Mouse (Mus musculus) limb, embryonic 10.5 days (tissue): ENCODE measurements at regions not wholly inside any gene's neighbourhood (a gene's known extent, or its start where the extent isn't known, plus 50 kb on each side); places are given as distances from the start of the nearest gene placed in this dataset.
A peak's percentile ranks its signal among the peaks of the same experiment; 100 is the strongest.

ENCODE experiments used
- DNase-seq: peaks from one replicate; pipeline ENCODE4 v3.0.0-alpha.2; 2017; ENCODE audit warnings: low spot score
- H3K27ac ChIP-seq: fragments of 300-500 bp; sonication (generic); 2 replicates; pipeline ENCODE4 v1.5.1; 2016; ENCODE audit warnings: mild to moderate bottlenecking
- H3K27me3 ChIP-seq: fragments of 300-500 bp; sonication (generic); 2 replicates; pipeline ENCODE4 v1.6.1; 2016; ENCODE audit warnings: low read depth, mild to moderate bottlenecking; ENCODE audit not compliant: poor library complexity, severe bottlenecking
- H3K36me3 ChIP-seq: fragments of 300-500 bp; sonication (generic); 2 replicates; pipeline ENCODE4 v1.6.1; 2016; ENCODE audit warnings: mild to moderate bottlenecking, moderate library complexity
- H3K4me1 ChIP-seq: fragments of 300-500 bp; sonication (generic); 2 replicates; pipeline ENCODE4 v1.6.1; 2016
- H3K4me3 ChIP-seq: fragments of 300-500 bp; sonication (generic); 2 replicates; pipeline ENCODE4 v1.5.1; 2016; ENCODE audit warnings: mild to moderate bottlenecking, moderate library complexity
- H3K9me3 ChIP-seq: fragments of 300-500 bp; sonication (generic); replicated peaks from 2 replicates; pipeline ENCODE4 v1.6.1; 2016; ENCODE audit warnings: mild to moderate bottlenecking
- WGBS: fragments of 180-500 bp; shearing (Covaris S2); methylation state at CpG from one replicate; pipeline ENCODE4 v1.1.7; 2016; 5-methylcytosine and 5-hydroxymethylcytosine counted together

DNA sequence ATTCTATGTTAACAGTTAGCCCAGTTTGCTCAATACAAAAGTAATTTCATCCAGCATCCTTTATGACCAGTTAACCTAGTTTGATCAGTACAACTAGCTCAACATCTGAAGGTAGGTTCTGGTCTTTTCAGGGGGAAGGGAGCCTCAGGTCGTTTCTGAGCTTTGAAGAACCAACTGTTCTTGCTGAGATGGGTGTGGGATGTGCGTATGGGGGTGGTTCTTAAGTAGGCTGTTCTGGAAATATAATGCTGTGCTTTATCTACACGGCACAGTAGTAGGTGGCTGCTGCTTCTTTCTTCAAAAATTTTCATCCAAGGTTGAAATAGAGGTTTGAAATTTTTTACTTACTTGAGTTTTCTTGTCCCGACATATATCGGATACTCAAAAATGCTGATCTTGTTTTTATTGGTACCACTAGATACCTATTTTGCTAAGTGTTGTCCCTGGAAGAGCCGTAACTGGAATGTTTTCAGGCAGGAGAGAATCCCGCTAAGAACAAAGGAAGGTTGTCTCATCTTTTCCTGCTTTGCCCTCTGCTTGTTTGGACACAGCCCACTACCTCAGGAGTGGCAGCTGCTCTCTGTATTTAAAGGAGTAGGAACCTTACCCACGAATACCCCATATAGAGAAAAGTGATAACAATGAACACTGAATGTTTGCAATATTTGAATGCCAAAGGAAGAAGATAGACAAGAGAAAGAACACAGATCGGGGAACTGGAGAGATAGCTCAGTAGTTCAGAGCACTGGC lies 275.5 kb downstream of the Cdh10 start:
- Histone ChIP-seq H3K4me1 (no peaks in the 10 kb centered on the region), H3K27ac (no peak overlapping the region), H3K4me3 (no peak overlapping the region), H3K9me3 (no peaks in the 10 kb centered on the region), H3K27me3 (no peaks in the 10 kb centered on the region), H3K36me3 (no peaks in the 10 kb centered on the region)
- DNase-seq, result no peak
- 86% methylated on average over 9 of the region's 9 CpGs for WGBS

DNA sequence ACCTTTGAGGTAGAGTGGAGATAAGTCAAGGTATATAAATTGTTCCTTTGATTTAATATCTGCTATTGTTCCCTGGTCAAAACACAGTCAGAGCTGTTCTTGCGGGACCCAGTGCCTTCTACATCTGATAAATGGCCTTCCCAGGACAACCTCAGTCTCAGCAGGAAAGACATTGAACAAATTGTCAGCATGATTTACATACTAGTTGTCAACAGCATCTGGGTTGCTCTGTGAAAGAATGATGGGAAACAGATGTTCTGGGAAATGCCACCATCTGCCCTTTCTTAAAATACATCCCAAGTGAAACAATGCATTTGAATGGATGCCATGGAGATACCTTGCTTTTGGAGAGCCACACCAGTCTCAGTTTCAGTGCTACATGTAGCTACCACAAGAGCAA lies 296.2 kb downstream of the Cdh10 start:
- 0 out of 2 replicates have a peak, but pooled peaks cover 5% of the 10 kb centered on the region for H3K27me3 ChIP-seq
- DNase-seq, result peak; percentile 33
- no peak overlapping the region for H3K27ac ChIP-seq
- H3K36me3 ChIP-seq, result no peaks in the 10 kb centered on the region
- WGBS, result 5% methylated on average over 1 of the region's 1 CpGs
- no peaks in the 10 kb centered on the region for H3K9me3 ChIP-seq
- peaks cover 8% of the 10 kb centered on the region for H3K4me1 ChIP-seq
- no peak overlapping the region for H3K4me3 ChIP-seq

DNA sequence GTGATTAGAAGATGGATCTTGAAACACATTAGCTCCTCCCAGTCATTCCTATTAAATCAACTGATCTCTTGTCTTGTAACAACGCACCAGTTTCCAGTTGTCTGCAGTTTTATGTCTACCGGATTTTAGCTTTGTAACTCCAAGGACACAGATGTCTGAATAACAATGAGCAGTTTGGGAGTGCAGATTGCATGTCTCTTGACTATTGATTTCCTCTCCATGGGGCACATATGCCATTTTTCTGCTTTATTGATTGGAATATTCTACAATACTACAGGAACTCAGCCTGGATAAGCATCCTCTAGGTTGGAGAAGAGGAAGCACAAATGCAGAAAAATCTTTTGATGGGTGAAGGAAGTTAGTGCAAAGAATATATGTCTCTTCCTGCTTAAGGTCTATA lies 300.2 kb downstream of the Cdh10 start:
- no peak overlapping the region for H3K4me3 ChIP-seq
- 93% methylated on average over 2 of the region's 2 CpGs for WGBS
- no peak overlapping the region for H3K27ac ChIP-seq
- no peaks in the 10 kb centered on the region for H3K9me3 ChIP-seq
- DNase-seq, result no peak
- H3K36me3 ChIP-seq, result no peaks in the 10 kb centered on the region
- peaks cover 9% of the 10 kb centered on the region for H3K4me1 ChIP-seq
- 0 out of 2 replicates have a peak, but pooled peaks cover 5% of the 10 kb centered on the region for H3K27me3 ChIP-seq

DNA sequence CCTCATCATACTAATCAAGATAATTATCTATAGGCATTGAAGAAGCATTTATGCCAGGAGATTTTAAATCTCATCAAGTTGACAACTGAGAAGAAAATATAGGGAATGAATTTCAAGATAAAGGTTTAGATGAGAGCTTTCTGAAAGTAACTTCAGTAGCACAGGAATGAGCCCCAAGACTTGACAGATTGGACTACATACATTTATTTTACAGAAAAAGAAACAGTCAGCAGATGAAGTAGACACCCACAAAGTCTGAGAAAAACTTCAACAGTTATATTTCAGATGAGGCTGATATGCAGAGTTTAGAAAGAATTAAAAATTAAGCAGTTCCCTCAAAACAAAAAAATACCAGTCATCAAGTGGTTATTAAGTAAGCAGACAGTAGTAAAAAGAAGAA lies 308.7 kb downstream of the Cdh10 start:
- H3K9me3 ChIP-seq, result no peaks in the 10 kb centered on the region
- no peak overlapping the region for H3K27ac ChIP-seq
- no peaks in the 10 kb centered on the region for H3K27me3 ChIP-seq
- no peak for DNase-seq
- H3K36me3 ChIP-seq, result no peaks in the 10 kb centered on the region
- H3K4me3 ChIP-seq, result no peak overlapping the region
- H3K4me1 ChIP-seq, result 0 out of 2 replicates have a peak, but pooled peaks cover 6% of the 10 kb centered on the region

DNA sequence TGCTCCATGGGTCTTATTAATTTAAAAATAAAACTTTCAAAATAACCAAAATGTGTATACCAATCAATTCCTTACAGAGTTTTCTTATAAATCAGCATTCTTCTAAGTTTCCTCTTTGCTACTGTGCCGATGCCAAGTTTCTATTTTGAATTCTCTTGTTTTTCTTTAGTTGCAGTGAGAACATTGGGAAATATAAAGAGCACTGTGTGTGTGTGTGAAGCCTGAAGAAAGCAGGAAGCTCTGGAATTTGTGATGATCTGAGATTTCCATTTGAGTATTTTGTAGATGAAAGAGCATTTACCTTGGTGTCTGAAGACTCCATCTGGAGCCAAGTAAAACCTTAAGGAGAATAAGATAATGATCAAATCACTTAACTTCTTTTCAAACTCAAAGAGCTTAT lies 310.6 kb downstream of the Cdh10 start:
- whole genome bisulfite sequencing, result 98% methylated on average over 1 of the region's 1 CpGs
- no peaks in the 10 kb centered on the region for H3K27me3 ChIP-seq
- 0 out of 2 replicates have a peak, but pooled peaks cover 2% of the 10 kb centered on the region for H3K4me1 ChIP-seq
- no peak for DNase-seq
- H3K27ac ChIP-seq, result no peak overlapping the region
- H3K36me3 ChIP-seq, result no peaks in the 10 kb centered on the region
- no peaks in the 10 kb centered on the region for H3K9me3 ChIP-seq
- no peak overlapping the region for H3K4me3 ChIP-seq

DNA sequence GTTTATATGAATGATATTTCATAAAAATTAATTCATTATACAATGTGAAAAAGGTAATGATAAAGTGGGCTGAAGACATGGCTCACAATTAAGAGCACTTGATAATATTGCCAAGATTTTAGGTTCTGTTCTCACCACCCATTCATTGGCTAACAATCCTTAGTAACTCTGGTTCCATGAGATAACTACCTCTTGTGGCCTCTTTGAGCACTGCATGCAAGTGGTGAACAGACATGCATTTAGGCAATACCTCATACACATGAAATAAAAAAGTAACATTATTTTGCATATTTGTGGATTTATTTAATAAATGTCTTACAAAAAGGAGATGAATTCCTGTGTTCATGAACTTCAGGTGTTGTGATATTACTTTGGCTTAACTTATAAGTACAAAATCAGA lies 334.9 kb downstream of the Cdh10 start:
- Histone ChIP-seq H3K27me3 (no peaks in the 10 kb centered on the region), H3K9me3 (no peaks in the 10 kb centered on the region), H3K4me1 (no peaks in the 10 kb centered on the region), H3K36me3 (no peaks in the 10 kb centered on the region), H3K4me3 (no peak overlapping the region), H3K27ac (no peak overlapping the region)
- no peak for DNase-seq

DNA sequence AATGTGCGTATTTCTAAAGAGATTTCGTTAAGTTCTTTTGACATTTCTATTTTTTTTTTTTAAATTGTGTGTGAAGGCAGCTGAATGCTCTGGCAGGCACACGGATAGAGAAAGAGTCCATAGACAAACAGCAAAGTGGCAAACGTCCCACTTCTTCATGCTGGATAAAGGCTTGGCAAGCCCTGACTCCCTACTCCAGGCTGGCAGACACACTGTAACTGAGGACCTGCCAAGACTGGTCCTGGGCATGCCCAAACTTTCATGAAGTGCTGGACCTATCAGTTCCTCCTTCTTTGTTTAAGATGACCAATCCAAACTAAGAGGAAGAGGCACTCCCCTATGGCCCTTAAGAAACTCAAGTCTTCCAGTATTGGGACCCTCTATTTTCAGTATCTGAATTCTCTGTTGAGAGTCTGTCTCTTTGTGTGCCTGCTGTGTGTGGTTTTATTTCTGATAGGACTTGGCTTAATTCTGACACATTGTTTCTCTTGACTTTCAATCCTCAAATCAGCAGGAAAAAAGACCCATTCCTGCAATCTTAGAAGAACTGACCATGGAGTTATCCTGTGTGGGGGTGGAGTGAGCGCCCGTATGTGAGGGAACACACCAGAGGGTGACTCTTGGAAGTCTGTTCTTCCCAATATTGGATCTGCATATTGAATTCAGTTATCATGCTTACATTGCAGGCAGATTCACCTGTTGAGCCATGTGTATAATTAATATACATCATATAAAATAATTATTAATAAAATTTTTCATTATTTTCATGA lies 343.6 kb downstream of the Cdh10 start:
- Histone ChIP-seq H3K9me3 (no peaks in the 10 kb centered on the region), H3K27ac (no peak overlapping the region), H3K4me1 (no peaks in the 10 kb centered on the region), H3K4me3 (no peak overlapping the region), H3K36me3 (no peaks in the 10 kb centered on the region), H3K27me3 (no peaks in the 10 kb centered on the region)
- 88% methylated on average over 6 of the region's 6 CpGs for WGBS
- no peak for DNase-seq

DNA sequence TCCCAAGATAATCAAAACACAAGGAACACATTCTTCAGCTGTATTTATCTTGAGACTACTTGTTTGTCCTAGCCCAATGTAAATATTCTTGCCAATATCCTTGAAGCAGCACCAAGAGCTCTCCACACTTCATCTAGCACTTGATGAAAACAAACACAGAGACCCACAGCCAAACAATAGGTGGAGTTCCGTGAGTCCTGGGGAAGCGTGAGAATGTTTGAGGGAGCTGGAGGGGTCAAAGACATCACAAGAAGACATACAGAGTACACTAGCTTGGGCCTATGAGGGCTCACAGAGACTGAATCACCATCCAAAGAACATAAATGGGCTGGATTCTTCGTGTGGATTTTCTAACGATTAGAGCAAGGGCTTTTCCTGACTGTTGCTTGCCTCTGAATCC lies 356.7 kb downstream of the Cdh10 start:
- no peak for DNase-seq
- H3K4me1 ChIP-seq, result no peaks in the 10 kb centered on the region
- 88% methylated on average over 4 of the region's 4 CpGs for WGBS

More for the DNA sequence above, 356.7 kb downstream of the Cdh10 start:
- Histone ChIP-seq H3K9me3 (no peaks in the 10 kb centered on the region), H3K4me3 (no peak overlapping the region), H3K27me3 (no peaks in the 10 kb centered on the region), H3K27ac (no peak overlapping the region), H3K36me3 (no peaks in the 10 kb centered on the region)
